Mouse (Mus musculus): ENCODE data around the gene Ptprj. TPM values are rescaled to one million over a fixed set of nuclear protein-coding genes. Genes with fewer than 3 reads are reported as not detected.

Gene Ptprj
- polyA plus RNA-seq, 2 experiments, result 2.7 to 3.9 TPM

GRCm38 (mm10) chr2:90579038-90579727 is 1.3 kb downstream of the Ptprj start:
- WGBS, result 2% methylated on average over 22 of the region's 23 CpGs
- Histone ChIP-seq H3K9me3 (ENCODE audit: control insufficient read depth, low read length) (no peaks in the 10 kb centered on the region), H3K4me2 (replicated peaks; ENCODE audit: low read depth, low read length, severe bottlenecking) (peak overlapping the region; percentile 100), H3K4me1 (ENCODE audit: control insufficient read depth, insufficient read depth, low read length) (0 out of 2 replicates have a peak, but pooled peaks cover 2% of the 10 kb centered on the region), H3K4me3 (replicated peaks; ENCODE audit: low read length) (peak overlapping the region; percentile 72), H3K9ac (ENCODE audit: low read depth, low read length, severe bottlenecking) (peak overlapping the region; percentile 73), H3K36me3 (ENCODE audit: control insufficient read depth, insufficient read depth, low read length) (no peaks in the 10 kb centered on the region), H3K27ac (replicated peaks; ENCODE audit: low read depth, low read length) (no peak overlapping the region), H3K27me3 (ENCODE audit: control insufficient read depth, insufficient read depth, low read length) (0 out of 2 replicates have a peak, but pooled peaks cover 5% of the 10 kb centered on the region)
- ATAC-seq (ENCODE audit: low FRiP score, low read depth) (no peak), DNase-seq (ENCODE audit: low spot score) (no peak)
- TF ChIP-seq POLR2A (IDR thresholded peaks at IDR 0.05; ENCODE audit: borderline replicate concordance, extremely low read depth, insufficient read depth, insufficient read length), result no peak

- H3K9ac ChIP-seq (ENCODE audit: low read depth, low read length, severe bottlenecking), result no peak overlapping the region
- H3K27me3 ChIP-seq (ENCODE audit: control insufficient read depth, insufficient read depth, low read length), result 0 out of 2 replicates have a peak, but pooled peaks cover 5% of the 10 kb centered on the region
- no peaks in the 10 kb centered on the region for H3K9me3 ChIP-seq (ENCODE audit: control insufficient read depth, low read length)
- no peak overlapping the region for H3K27ac ChIP-seq (replicated peaks; ENCODE audit: low read depth, low read length)
- no peak for TF ChIP-seq POLR2A (IDR thresholded peaks at IDR 0.05; ENCODE audit: borderline replicate concordance, extremely low read depth, insufficient read depth, insufficient read length)
- no peak for ATAC-seq (ENCODE audit: low FRiP score, low read depth)
- 0 out of 2 replicates have a peak, but pooled peaks cover 2% of the 10 kb centered on the region for H3K4me1 ChIP-seq (ENCODE audit: control insufficient read depth, insufficient read depth, low read length)
- DNase-seq (ENCODE audit: low spot score), result no peak
- H3K36me3 ChIP-seq (ENCODE audit: control insufficient read depth, insufficient read depth, low read length), result no peaks in the 10 kb centered on the region
- 91% methylated on average over 7 of the region's 7 CpGs for WGBS
- H3K4me3 ChIP-seq (replicated peaks; ENCODE audit: low read length), result no peak overlapping the region
- no peak overlapping the region for H3K4me2 ChIP-seq (replicated peaks; ENCODE audit: low read depth, low read length, severe bottlenecking)
Observed at GRCm38 (mm10) chr2:90577451-90578279, 2.8 kb downstream of the Ptprj start.

- H3K36me3 ChIP-seq (ENCODE audit: control insufficient read depth, insufficient read depth, low read length), result no peaks in the 10 kb centered on the region
- TF ChIP-seq POLR2A (IDR thresholded peaks at IDR 0.05; ENCODE audit: borderline replicate concordance, extremely low read depth, insufficient read depth, insufficient read length), result no peak
- 0 out of 2 replicates have a peak, but pooled peaks cover 2% of the 10 kb centered on the region for H3K4me1 ChIP-seq (ENCODE audit: control insufficient read depth, insufficient read depth, low read length)
- H3K9me3 ChIP-seq (ENCODE audit: control insufficient read depth, low read length), result no peaks in the 10 kb centered on the region
- no peak overlapping the region for H3K4me2 ChIP-seq (replicated peaks; ENCODE audit: low read depth, low read length, severe bottlenecking)
- H3K9ac ChIP-seq (ENCODE audit: low read depth, low read length, severe bottlenecking), result no peak overlapping the region
- H3K4me3 ChIP-seq (replicated peaks; ENCODE audit: low read length), result no peak overlapping the region
- ATAC-seq (ENCODE audit: low FRiP score, low read depth) (no peak), DNase-seq (ENCODE audit: low spot score) (no peak)
- 0 out of 2 replicates have a peak, but pooled peaks cover 5% of the 10 kb centered on the region for H3K27me3 ChIP-seq (ENCODE audit: control insufficient read depth, insufficient read depth, low read length)
- 11% methylated on average over 1 of the region's 1 CpGs for WGBS
- no peak overlapping the region for H3K27ac ChIP-seq (replicated peaks; ENCODE audit: low read depth, low read length)
Observed at GRCm38 (mm10) chr2:90576936-90577335, 3.5 kb downstream of the Ptprj start.

- TF ChIP-seq POLR2A (IDR thresholded peaks at IDR 0.05; ENCODE audit: borderline replicate concordance, extremely low read depth, insufficient read depth, insufficient read length), result no peak
- Histone ChIP-seq H3K36me3 (ENCODE audit: control insufficient read depth, insufficient read depth, low read length) (no peaks in the 10 kb centered on the region), H3K4me3 (replicated peaks; ENCODE audit: low read length) (no peak overlapping the region), H3K27ac (replicated peaks; ENCODE audit: low read depth, low read length) (no peak overlapping the region), H3K4me1 (ENCODE audit: control insufficient read depth, insufficient read depth, low read length) (0 out of 2 replicates have a peak, but pooled peaks cover 2% of the 10 kb centered on the region), H3K27me3 (ENCODE audit: control insufficient read depth, insufficient read depth, low read length) (0 out of 2 replicates have a peak, but pooled peaks cover 5% of the 10 kb centered on the region), H3K9me3 (ENCODE audit: control insufficient read depth, low read length) (no peaks in the 10 kb centered on the region), H3K4me2 (replicated peaks; ENCODE audit: low read depth, low read length, severe bottlenecking) (no peak overlapping the region), H3K9ac (ENCODE audit: low read depth, low read length, severe bottlenecking) (no peak overlapping the region)
- DNase-seq (ENCODE audit: low spot score) (no peak), ATAC-seq (ENCODE audit: low FRiP score, low read depth) (no peak)
- 81% methylated on average over 6 of the region's 6 CpGs for WGBS
Observed at GRCm38 (mm10) chr2:90576411-90576810, 4.0 kb downstream of the Ptprj start.

- no peak for DNase-seq (ENCODE audit: low spot score)
Observed at GRCm38 (mm10) chr2:90575713-90576112, 4.7 kb downstream of the Ptprj start.

More at GRCm38 (mm10) chr2:90575713-90576112, 4.7 kb downstream of the Ptprj start:
- no peaks in the 10 kb centered on the region for H3K36me3 ChIP-seq (ENCODE audit: control insufficient read depth, insufficient read depth, low read length)
- no peak overlapping the region for H3K4me2 ChIP-seq (replicated peaks; ENCODE audit: low read depth, low read length, severe bottlenecking)
- H3K4me1 ChIP-seq (ENCODE audit: control insufficient read depth, insufficient read depth, low read length), result 0 out of 2 replicates have a peak, but pooled peaks cover 2% of the 10 kb centered on the region
- no peak overlapping the region for H3K4me3 ChIP-seq (replicated peaks; ENCODE audit: low read length)
- no peak for TF ChIP-seq POLR2A (IDR thresholded peaks at IDR 0.05; ENCODE audit: borderline replicate concordance, extremely low read depth, insufficient read depth, insufficient read length)
- no peaks in the 10 kb centered on the region for H3K9me3 ChIP-seq (ENCODE audit: control insufficient read depth, low read length)
- no peak overlapping the region for H3K9ac ChIP-seq (ENCODE audit: low read depth, low read length, severe bottlenecking)
- H3K27me3 ChIP-seq (ENCODE audit: control insufficient read depth, insufficient read depth, low read length), result no peaks in the 10 kb centered on the region
- no peak overlapping the region for H3K27ac ChIP-seq (replicated peaks; ENCODE audit: low read depth, low read length)
- WGBS, result 57% methylated on average over 5 of the region's 5 CpGs
- ATAC-seq (ENCODE audit: low FRiP score, low read depth), result no peak
